Mouse (Mus musculus) C2C12 (cell line): Measurements from ENCODE around the gene Rnf181.

Experiments
- CEBPB ChIP-seq: IDR thresholded peaks from one replicate; pipeline ENCODE4 v1.6.1; 2011; ENCODE audit warnings: low read depth, mild to moderate bottlenecking, control low read depth, moderate library complexity
- CTCF ChIP-seq: IDR thresholded peaks from one replicate; pipeline ENCODE4 v1.5.1; 2011; ENCODE audit not compliant: control insufficient read depth, insufficient read depth, insufficient read length
- MAX ChIP-seq: IDR thresholded peaks from one replicate; pipeline ENCODE4 v1.6.1; 2011; ENCODE audit warnings: mild to moderate bottlenecking, control low read depth
- MYOD1 ChIP-seq: IDR thresholded peaks from one replicate; pipeline ENCODE4 v1.6.1; 2011; ENCODE audit warnings: low read depth; ENCODE audit not compliant: control insufficient read depth, insufficient read length
- USF1 ChIP-seq: IDR thresholded peaks from one replicate; pipeline ENCODE4 v1.6.1; 2011; ENCODE audit warnings: low read depth, mild to moderate bottlenecking, control low read depth, moderate library complexity

- TF ChIP-seq CTCF (no peak), USF1 (no peak), MYOD1 (no peak), MAX (no peak), CEBPB (no peak)
Observed at GRCm38 (mm10) chr6:72382494-72382893, 15.7 kb upstream of the Rnf181 start.
